Mouse (Mus musculus) neural tube, embryonic 14.5 days (tissue): ENCODE results near the gene Cpt1a. TPM values are rescaled to one million over a fixed set of nuclear protein-coding genes. Genes with fewer than 3 reads are reported as not detected.

Experiments used
- microRNA-seq: library from miRNA; unstranded; fragments of <30 nt; microRNA quantifications from one replicate; pipeline ENCODE4, GENCODE M21; 2016
- polyA plus RNA-seq: library from polyadenylated mRNA; unstranded; fragments of >200 nt; fragmentation: Nextera tagmentation; extraction: Ambion mirVana; gene quantifications from 2 replicates; pipeline ENCODE4 v1.2.1, GENCODE M21; 2014

The Cpt1a gene
- polyA plus RNA-seq, 1 experiment from 2014 or later, result 10.0 TPM

Small RNA genes lying within 50 kb of the gene (microRNA-seq; reads per million reads assigned to microRNA genes)
- gene Mir6984, result not detected

Other genes starting within 250 kb of the Cpt1a start
- gene Mrpl21, start 39.4 kb upstream of the Cpt1a start, polyA plus RNA-seq, result 99.7 and 104 TPM in 2 replicates
- 9.6 TPM in 2 replicates for gene Ighmbp2, start 39.3 kb upstream of the Cpt1a start, polyA plus RNA-seq
- gene Tesmin, start 66.5 kb downstream of the Cpt1a start, polyA plus RNA-seq, result 0.12 and 0.30 TPM in 2 replicates
- gene Gal, start 92.2 kb downstream of the Cpt1a start, polyA plus RNA-seq, result 13.9 and 83.9 TPM in 2 replicates